Mouse (Mus musculus): ENCODE data around the gene Nlrp4f. TPM values are rescaled to one million over a fixed set of nuclear protein-coding genes. Genes with fewer than 3 reads are reported as not detected.

The Nlrp4f gene
- polyA plus RNA-seq, 1 experiment, result 0.04 TPM

GRCm38 (mm10) chr13:65174102-65174501 lies 31.7 kb downstream of the Nlrp4f start:
- no peak overlapping the region for H3K4me3 ChIP-seq (ENCODE audit: control insufficient read depth, insufficient read depth, low read length)
- no peak for DNase-seq
- H3K36me3 ChIP-seq (ENCODE audit: control insufficient read depth, insufficient read depth, low read length), result no peaks in the 10 kb centered on the region
- no peaks in the 10 kb centered on the region for H3K4me1 ChIP-seq (replicated peaks; ENCODE audit: control insufficient read depth, insufficient read depth, low read length)
- H3K27me3 ChIP-seq (ENCODE audit: control insufficient read depth, insufficient read depth, low read length), result no peaks in the 10 kb centered on the region
- WGBS, result 88% methylated on average over 3 of the region's 3 CpGs
- TF ChIP-seq CTCF (IDR thresholded peaks at IDR 0.05; ENCODE audit: borderline replicate concordance, control insufficient read depth, extremely low read depth, insufficient read depth, low read length, poor library complexity) (no peak), POLR2A (IDR thresholded peaks at IDR 0.05; ENCODE audit: control insufficient read depth, extremely low read depth, insufficient read depth, low read length, poor library complexity) (no peak)
- no peak overlapping the region for H3K27ac ChIP-seq (ENCODE audit: control insufficient read depth, insufficient read depth, low read length)

DNA sequence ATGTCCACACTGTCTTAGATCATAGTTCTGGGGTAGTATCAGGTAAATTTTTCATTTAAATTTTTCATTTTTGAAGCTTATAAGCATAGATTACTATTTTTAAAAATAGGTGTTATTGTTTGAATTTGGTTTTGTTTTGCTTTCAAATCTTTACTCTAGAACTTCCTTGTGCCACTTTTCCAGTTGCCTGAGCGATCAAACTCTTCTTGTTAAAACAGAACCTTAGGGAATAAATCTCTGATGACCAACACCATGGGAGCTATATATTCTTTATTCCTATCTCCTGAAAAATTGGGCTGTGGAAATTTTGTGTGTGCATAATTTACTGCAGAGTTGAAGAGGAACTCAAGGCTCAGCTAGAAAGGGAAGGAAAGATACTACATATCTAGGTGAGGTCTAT lies 55.8 kb downstream of the Nlrp4f start, which contains the start of gene Olfr466:
Gene Olfr466, plus strand, starts transcription at position 301 of the 400 bp plus-strand sequence.
- 82% methylated on average over 1 of the region's 1 CpGs for WGBS
- Histone ChIP-seq H3K36me3 (ENCODE audit: control insufficient read depth, insufficient read depth, low read length) (no peaks in the 10 kb centered on the region), H3K27ac (ENCODE audit: control insufficient read depth, insufficient read depth, low read length) (no peak within 1 kb of the TSS), H3K27me3 (ENCODE audit: control insufficient read depth, insufficient read depth, low read length) (no peaks in the 10 kb centered on the region), H3K4me1 (replicated peaks; ENCODE audit: control insufficient read depth, insufficient read depth, low read length) (no peaks in the 10 kb centered on the region), H3K4me3 (ENCODE audit: control insufficient read depth, insufficient read depth, low read length) (no peak within 1 kb of the TSS)
- no peak for DNase-seq
- TF ChIP-seq CTCF (IDR thresholded peaks at IDR 0.05; ENCODE audit: borderline replicate concordance, control insufficient read depth, extremely low read depth, insufficient read depth, low read length, poor library complexity), result no peak
- no peak for TF ChIP-seq POLR2A (IDR thresholded peaks at IDR 0.05; ENCODE audit: control insufficient read depth, extremely low read depth, insufficient read depth, low read length, poor library complexity)

- H3K27me3 ChIP-seq (ENCODE audit: control insufficient read depth, insufficient read depth, low read length), result no peaks in the 10 kb centered on the region
- 87% methylated on average over 4 of the region's 4 CpGs for WGBS
- TF ChIP-seq CTCF (IDR thresholded peaks at IDR 0.05; ENCODE audit: borderline replicate concordance, control insufficient read depth, extremely low read depth, insufficient read depth, low read length, poor library complexity) (no peak), POLR2A (IDR thresholded peaks at IDR 0.05; ENCODE audit: control insufficient read depth, extremely low read depth, insufficient read depth, low read length, poor library complexity) (no peak)
- no peak within 1 kb of the TSS for H3K27ac ChIP-seq (ENCODE audit: control insufficient read depth, insufficient read depth, low read length)
- H3K4me3 ChIP-seq (ENCODE audit: control insufficient read depth, insufficient read depth, low read length), result no peak within 1 kb of the TSS
- no peaks in the 10 kb centered on the region for H3K4me1 ChIP-seq (replicated peaks; ENCODE audit: control insufficient read depth, insufficient read depth, low read length)
- no peaks in the 10 kb centered on the region for H3K36me3 ChIP-seq (ENCODE audit: control insufficient read depth, insufficient read depth, low read length)
- no peak for DNase-seq
Measured at GRCm38 (mm10) chr13:65137789-65138188, 68.0 kb downstream of the Nlrp4f start, which contains the start of gene Olfr465-ps1. Gene Olfr465-ps1 (plus strand): TSS chr13:65138089.

Other genes with a start within 250 kb of the Nlrp4f start
- not detected in 2 replicates for gene Spata31d1c, start 172.9 kb downstream of the Nlrp4f start, polyA plus RNA-seq (2012; rRNA removed)
- gene Prss47, start 153.2 kb downstream of the Nlrp4f start, polyA plus RNA-seq (2012; rRNA removed), result not detected in 2 replicates
- gene Mfsd14b, start 93.0 kb downstream of the Nlrp4f start, polyA plus RNA-seq (2012; rRNA removed), result 17.9 and 19.5 TPM in 2 replicates
- gene Olfr465-ps1, start 67.9 kb downstream of the Nlrp4f start, polyA plus RNA-seq (2012; rRNA removed), result not detected in 2 replicates
- not detected in 2 replicates for gene Olfr466, start 55.7 kb downstream of the Nlrp4f start, polyA plus RNA-seq (2012; rRNA removed)
- gene Gm10775, start 53.6 kb upstream of the Nlrp4f start, polyA plus RNA-seq (2012; rRNA removed), result not detected in 2 replicates
- 43.9 and 52.8 TPM in 2 replicates for gene Zfp369, start 72.8 kb upstream of the Nlrp4f start, polyA plus RNA-seq (2012; rRNA removed)